Mouse (Mus musculus) spleen, adult 2 months (tissue): ENCODE data around the gene Chsy1.

ENCODE experiments used
- CTCF ChIP-seq: fragments of 200-500 bp; IDR thresholded peaks from 2 replicates; pipeline ENCODE4 v1.5.1; 2011; ENCODE audit warnings: mild to moderate bottlenecking, inconsistent platforms; ENCODE audit not compliant: insufficient read depth, insufficient read length, insufficient replicate concordance; ENCODE audit errors: extremely low read depth
- POLR2A ChIP-seq: fragments of 200-500 bp; IDR thresholded peaks from 2 replicates; pipeline ENCODE4 v1.6.1; 2011; ENCODE audit warnings: low read depth, low read length, inconsistent platforms

DNA sequence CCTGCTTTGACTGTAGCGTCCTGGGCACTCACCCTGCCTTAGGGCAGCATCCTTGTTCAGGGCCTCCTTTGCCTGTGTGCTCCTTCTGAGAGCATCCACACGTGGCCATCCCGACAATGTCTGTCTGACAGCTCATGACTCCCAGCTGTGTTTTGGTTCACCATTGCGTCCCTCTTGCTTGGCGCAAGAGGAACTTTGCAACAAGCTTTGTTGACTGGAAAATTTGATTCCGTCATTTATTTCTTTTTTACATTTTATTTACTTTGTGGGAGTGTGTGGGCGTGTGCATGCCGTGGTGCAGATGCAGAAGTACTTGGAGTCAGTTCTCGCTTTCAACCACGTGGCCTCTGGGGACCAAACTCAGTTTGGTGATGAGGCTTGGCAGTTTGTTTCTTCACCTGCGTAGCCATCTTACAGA is 15.2 kb downstream of the Chsy1 start:
- TF ChIP-seq CTCF (no peak), POLR2A (no peak)
